Mouse (Mus musculus): ENCODE results near the gene Plekha8. TPM values are rescaled to one million over a fixed set of nuclear protein-coding genes. Genes with fewer than 3 reads are reported as not detected.

Gene Plekha8
- 1.8 and 2.1 TPM in 2 replicates for polyA plus RNA-seq (2012; rRNA removed)

DNA sequence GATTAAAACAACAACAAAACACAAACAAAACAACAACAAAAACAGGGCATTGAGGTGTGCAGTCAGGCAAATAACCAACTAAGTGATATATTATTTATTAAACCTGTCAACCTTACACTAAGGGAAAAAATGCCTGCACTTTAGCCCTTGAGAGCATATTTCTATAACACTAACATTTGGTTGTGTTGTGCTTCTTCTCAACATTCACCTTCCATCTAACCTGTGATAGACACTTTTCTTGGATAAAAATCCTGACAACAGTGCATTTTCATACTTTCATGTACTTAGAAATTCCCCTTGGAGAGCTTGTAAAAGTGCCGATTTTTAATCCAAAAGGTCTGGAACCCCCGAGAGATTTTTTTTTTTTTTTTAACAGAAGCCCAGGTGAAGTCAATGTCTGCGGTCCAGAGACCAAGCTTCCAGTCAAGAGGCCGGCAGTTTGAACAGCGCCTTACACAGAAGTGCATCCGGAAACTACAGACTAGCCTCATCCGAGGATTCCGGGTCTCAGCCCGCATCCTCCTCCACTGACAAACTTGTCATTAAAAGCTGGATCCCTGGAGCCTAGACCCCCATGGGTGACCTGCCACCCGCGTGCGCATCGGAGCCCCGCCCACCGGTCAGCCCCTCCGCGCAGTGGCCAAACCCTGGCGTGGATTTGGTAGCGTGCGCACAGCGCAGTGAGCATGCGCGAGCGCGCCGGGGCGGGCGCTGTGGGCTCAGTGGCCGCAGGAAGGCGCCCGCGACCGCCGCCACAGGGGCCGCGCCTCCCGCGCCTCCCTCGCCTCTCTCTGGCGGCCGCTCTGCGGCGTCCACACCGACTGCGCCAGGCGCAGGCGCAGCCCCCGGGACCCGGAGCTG is at the start of gene Plekha8:
Gene Plekha8 (plus strand): TSS at position 643 of the 861 bp plus-strand sequence.

DNA sequence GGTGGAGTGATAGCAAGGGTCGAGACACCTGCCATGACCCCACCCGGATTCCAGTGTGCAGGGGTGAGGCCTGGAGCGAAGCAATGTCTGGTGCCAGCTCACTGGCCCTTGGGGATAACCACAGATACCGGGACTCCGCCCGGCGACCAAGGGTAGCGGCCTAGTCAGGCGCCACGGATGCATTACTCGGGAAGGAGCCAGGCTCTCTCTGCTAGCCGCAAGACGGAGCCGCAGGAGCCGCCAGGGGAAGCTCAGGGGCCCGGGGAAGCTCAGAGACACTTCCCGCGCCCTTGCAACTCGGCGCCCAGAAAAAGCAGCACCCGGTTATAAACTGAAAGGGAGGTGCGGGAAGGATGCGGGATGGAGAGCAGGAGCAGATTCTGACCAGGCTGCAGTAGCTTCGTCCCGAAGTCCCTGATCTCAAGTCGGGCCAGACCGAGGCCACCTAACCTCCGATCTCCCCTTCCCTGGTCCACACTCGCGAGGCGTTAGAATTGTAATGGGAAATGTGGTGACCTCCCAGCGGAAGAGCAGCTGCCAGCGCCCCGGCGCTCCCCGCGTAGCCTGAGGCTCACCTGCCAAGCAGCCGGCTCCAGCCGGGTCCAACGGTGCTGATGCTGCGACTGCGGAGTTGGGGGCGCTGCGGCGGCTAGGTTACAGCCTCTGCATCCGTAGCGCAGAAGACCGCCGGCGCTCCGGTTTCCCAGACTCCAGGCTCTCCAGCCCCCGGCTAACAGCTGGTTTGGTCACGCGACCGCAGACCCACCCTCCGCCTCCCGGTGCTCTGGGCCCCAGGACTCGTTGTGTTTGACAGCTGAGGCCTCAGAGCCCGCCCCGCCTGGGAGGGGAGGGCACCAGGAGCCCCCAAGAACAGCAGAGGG is 29.0 kb upstream of the Plekha8 start, which contains the start of gene Scrn1:
Gene Scrn1 (minus strand): TSS at position 825 of the 881 bp plus-strand sequence.

DNA sequence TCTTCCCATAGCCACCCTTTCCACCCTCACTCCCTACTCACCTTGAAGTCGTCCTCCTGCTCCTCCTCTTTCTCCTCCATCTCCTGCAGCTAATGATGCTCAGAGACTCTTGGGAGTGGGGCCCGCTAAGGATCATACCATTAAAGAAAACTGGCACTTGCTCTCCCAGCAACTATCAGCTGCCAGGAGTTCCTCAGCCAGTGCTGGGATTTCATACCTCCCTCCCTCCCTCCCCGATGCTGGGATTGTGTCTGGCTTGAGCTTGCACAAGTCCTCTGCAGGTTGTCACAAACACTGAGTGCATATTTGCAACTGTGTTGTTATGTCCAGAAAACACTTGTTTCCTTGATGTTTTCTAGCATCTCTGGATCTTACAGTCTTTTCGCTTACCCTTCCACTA is 2.3 kb downstream of the Plekha8 start, which contains the start of gene Fkbp14:
Gene Fkbp14 (minus strand): TSS at position 101 of the 400 bp plus-strand sequence.

DNA sequence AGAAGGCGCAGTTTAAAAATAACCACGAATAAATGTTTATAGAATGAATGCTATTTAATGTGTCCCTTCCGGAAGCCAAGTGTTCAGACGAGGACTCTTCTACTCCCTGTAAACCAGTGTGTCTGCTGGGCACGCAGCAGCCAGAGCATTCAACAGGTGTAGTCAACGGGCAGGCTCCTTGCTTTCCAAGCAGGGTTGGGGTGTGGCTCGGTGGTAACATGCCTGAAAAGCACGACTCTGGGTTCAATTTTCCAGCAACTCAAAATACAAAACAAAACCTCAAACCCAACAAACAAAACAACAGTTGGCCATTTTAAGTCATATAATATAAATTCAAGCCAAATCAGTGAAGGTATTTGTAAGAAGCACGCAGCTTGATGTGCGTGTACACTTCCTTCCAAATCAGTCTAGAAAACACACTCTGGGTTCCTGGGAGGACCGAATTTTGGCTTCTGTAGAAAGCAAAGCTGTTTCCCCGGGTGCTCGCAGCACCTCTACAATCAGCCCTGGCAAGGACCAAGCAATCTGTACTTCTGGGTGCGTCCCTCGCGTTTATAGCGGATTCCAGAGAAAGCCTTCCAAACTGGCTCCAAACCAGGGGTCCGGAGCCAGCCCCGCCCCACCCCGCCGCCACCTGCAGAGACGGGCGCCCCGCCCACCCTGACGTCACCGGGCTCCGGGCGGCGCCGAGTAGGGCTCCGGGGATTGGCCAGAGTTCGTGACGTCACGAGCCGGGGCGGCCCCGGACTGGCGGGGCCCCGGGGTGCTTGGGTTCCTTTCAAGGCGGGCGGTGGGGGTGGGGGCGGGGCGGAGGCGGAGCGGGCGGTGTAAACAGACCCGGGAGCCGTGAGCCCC is 86.2 kb downstream of the Plekha8 start, which contains the start of gene Mturn:
Gene Mturn (plus strand): TSS at position 734 of the 855 bp plus-strand sequence.

Other genes starting within 250 kb of the Plekha8 start
- 0.18 and 0.25 TPM in 2 replicates for gene Wipf3, start 165.5 kb upstream of the Plekha8 start, polyA plus RNA-seq (2012; rRNA removed)
- 0.03 and 0.10 TPM in 2 replicates for gene Scrn1, start 28.6 kb upstream of the Plekha8 start, polyA plus RNA-seq (2012; rRNA removed)
- 3.8 and 4.5 TPM in 2 replicates for gene Fkbp14, start 2.2 kb downstream of the Plekha8 start, polyA plus RNA-seq (2012; rRNA removed)
- gene Mturn, start 86.5 kb downstream of the Plekha8 start, polyA plus RNA-seq (2012; rRNA removed): 0.39 and 0.40 TPM in 2 replicates
- gene Znrf2, start 221.8 kb downstream of the Plekha8 start, polyA plus RNA-seq (2012; rRNA removed): 3.3 and 4.1 TPM in 2 replicates

All from liver, embryonic 14 days (tissue).